Comparison of ENCODE assay signal across 24 mouse cellular contexts in genomic region chr13:70033249-70033648, GRCm38 (mm10).
"Had no signal": no experiment of that assay in that cellular context is flagged by ENCODE, and none has a peak within 500 bp of the region (broad histone marks: within the 10 kb centered on the region; RNA-seq: fewer than 3 reads in every experiment).

No protein-coding gene starts in this region.

- H3K27me3 ChIP-seq: limb, embryonic 13.5 days; liver, embryonic 12.5 days; liver, embryonic 15.5 days; lung, embryonic 15.5 days; megakaryocyte, embryonic 14.5 days; neural tube, embryonic 12.5 days; neural tube, embryonic 15.5 days had no signal

- H3K9me3 ChIP-seq: limb, embryonic 10.5 days; limb, embryonic 13.5 days; liver, embryonic 12.5 days; liver, embryonic 15.5 days; lung, embryonic 15.5 days; neural tube, embryonic 12.5 days; neural tube, embryonic 15.5 days had no signal

- H3K36me3 ChIP-seq: limb, embryonic 10.5 days; limb, embryonic 13.5 days; liver, embryonic 12.5 days; liver, embryonic 15.5 days; lung, embryonic 15.5 days; neural tube, embryonic 12.5 days; neural tube, embryonic 15.5 days had no signal

- DNase-seq: kidney, adult 2 months; kidney, postnatal 25 days; layer of hippocampus, adult 9-11 months; liver; lung, adult 18-20 months; lung, postnatal 10 days; lung, postnatal 36 days; right cerebral cortex, adult 18-20 months; right cerebral cortex, postnatal 14 days; right cerebral cortex, postnatal 4 days; thymus, adult 2 months; thymus, postnatal 14 days; thymus, postnatal 4 days had no signal

- H3K4me1 ChIP-seq: liver, embryonic 12.5 days; liver, embryonic 15.5 days; lung, embryonic 15.5 days; megakaryocyte, embryonic 14.5 days had no signal

- H3K27ac ChIP-seq: kidney, postnatal 0 days; layer of hippocampus, adult 2 months; limb, embryonic 10.5 days; limb, embryonic 13.5 days; liver, embryonic 12.5 days; liver, embryonic 15.5 days; lung, embryonic 15.5 days; neural tube, embryonic 12.5 days; neural tube, embryonic 15.5 days; stomach, postnatal 0 days had no signal

- H3K4me3 ChIP-seq: layer of hippocampus, adult 2 months; limb, embryonic 10.5 days; limb, embryonic 13.5 days; liver, embryonic 12.5 days; liver, embryonic 15.5 days; lung, embryonic 15.5 days; megakaryocyte, embryonic 14.5 days; neural tube, embryonic 12.5 days; neural tube, embryonic 15.5 days had no signal

- H3K9ac ChIP-seq: limb, embryonic 13.5 days; liver, embryonic 12.5 days; liver, embryonic 15.5 days; lung, embryonic 15.5 days; neural tube, embryonic 12.5 days; neural tube, embryonic 15.5 days had no signal

- ATAC-seq: liver, embryonic 12.5 days had no signal

- H3K4me2 ChIP-seq: limb, embryonic 13.5 days; liver, embryonic 12.5 days; liver, embryonic 15.5 days; lung, embryonic 15.5 days; neural tube, embryonic 12.5 days; neural tube, embryonic 15.5 days had no signal
